Mouse (Mus musculus) limb, embryonic 14.5 days (tissue): ENCODE data around the gene Txnrd1. TPM values are rescaled to one million over a fixed set of nuclear protein-coding genes. Genes with fewer than 3 reads are reported as not detected.

Experiments
- ATAC-seq: fragments of 200-750 bp; cut with Nextera tagmentation; 2 replicates; pipeline ENCODE4 v1.8.0; 2017; ENCODE audit warnings: low read depth, moderate number of reproducible peaks, moderate TSS enrichment; ENCODE audit not compliant: low FRiP score
- DNase-seq: peaks from one replicate; pipeline ENCODE4 v3.0.0-alpha.2; 2015; ENCODE audit warnings: low spot score
- H3K27ac ChIP-seq: fragments of 300-500 bp; sonication (generic); replicated peaks from 2 replicates; pipeline ENCODE4 v1.5.1; 2014; ENCODE audit warnings: low read depth, mild to moderate bottlenecking, low read length, moderate library complexity, mixed read lengths
- H3K27me3 ChIP-seq: fragments of 300-500 bp; sonication (generic); 2 replicates; pipeline ENCODE4 v1.6.1; 2014; ENCODE audit warnings: low read length, mixed read lengths; ENCODE audit not compliant: control insufficient read depth, insufficient read depth
- H3K36me3 ChIP-seq: fragments of 300-500 bp; sonication (generic); 2 replicates; pipeline ENCODE4 v1.6.1; 2014; ENCODE audit warnings: mild to moderate bottlenecking, low read length, moderate library complexity, mixed read lengths; ENCODE audit not compliant: control insufficient read depth, insufficient read depth
- H3K4me1 ChIP-seq: fragments of 300-500 bp; sonication (generic); 2 replicates; pipeline ENCODE4 v1.6.1; 2014; ENCODE audit warnings: antibody characterized with exemption, low read length, mixed read lengths; ENCODE audit not compliant: control insufficient read depth, insufficient read depth
- H3K4me2 ChIP-seq: fragments of 300-500 bp; sonication (generic); replicated peaks from 2 replicates; pipeline ENCODE4 v1.6.1; 2014; ENCODE audit warnings: low read depth, mild to moderate bottlenecking, low read length, moderate library complexity; ENCODE audit not compliant: severe bottlenecking
- H3K4me3 ChIP-seq: fragments of 300-500 bp; sonication (generic); replicated peaks from 2 replicates; pipeline ENCODE4 v1.5.1; 2014; ENCODE audit warnings: low read length
- H3K9ac ChIP-seq: fragments of 300-500 bp; sonication (generic); 2 replicates; pipeline ENCODE4 v1.6.1; 2014; ENCODE audit warnings: mild to moderate bottlenecking, low read depth, low read length, moderate library complexity; ENCODE audit not compliant: severe bottlenecking
- H3K9me3 ChIP-seq: fragments of 300-500 bp; sonication (generic); 2 replicates; pipeline ENCODE4 v1.6.1; 2016; ENCODE audit warnings: low read length; ENCODE audit not compliant: control insufficient read depth
- POLR2A ChIP-seq: fragments of 200-500 bp; IDR thresholded peaks from 2 replicates; pipeline ENCODE4 v1.8.0; 2012; ENCODE audit warnings: inconsistent platforms, mild to moderate bottlenecking, moderate library complexity, borderline replicate concordance; ENCODE audit not compliant: insufficient read depth, insufficient read length; ENCODE audit errors: extremely low read depth
- WGBS: fragments of 180-500 bp; shearing (Covaris S2); extraction: QIAGEN DNeasy Blood & Tissue Kit; methylation state at CpG from one replicate; pipeline ENCODE4 v1.1.7; 2014; 5-methylcytosine and 5-hydroxymethylcytosine counted together
- polyA plus RNA-seq, 2 experiments: library from polyadenylated mRNA; depleted of rRNA in 1 of 2; stranded (reverse) in 1 of 2; unstranded in 1 of 2; fragments of >200 nt; fragmentation: Nextera tagmentation in 1 of 2; extraction: Ambion mirVana in 1 of 2; gene quantifications; 2 replicates each; pipeline versions ENCODE4 v1.2.1 to v1.2.3; 2012 to 2014

Gene Txnrd1
- polyA plus RNA-seq, 2 experiments, result 67.7 to 87.9 TPM

DNA sequence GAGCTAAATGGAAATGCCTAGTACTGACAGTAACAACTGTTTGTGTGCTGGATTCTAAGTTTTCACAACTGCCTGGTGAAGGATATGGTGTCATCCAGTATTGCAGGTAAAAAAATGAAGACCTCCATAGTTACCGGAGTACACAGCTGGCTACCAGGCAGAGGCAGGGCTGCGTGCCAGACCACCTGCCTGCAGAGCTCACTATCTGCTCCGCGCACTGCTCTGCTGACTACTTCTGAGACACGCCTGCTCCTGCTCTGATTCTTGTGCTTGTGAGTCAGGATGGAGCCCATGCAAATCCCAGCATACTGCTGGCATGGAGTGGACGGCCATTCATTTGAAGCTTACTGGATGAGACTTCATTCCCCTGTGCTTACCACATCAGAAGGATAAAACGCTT, 30.1 kb downstream of the Txnrd1 start:
- no peak for TF ChIP-seq POLR2A
- no peaks in the 10 kb centered on the region for H3K27me3 ChIP-seq
- no peak overlapping the region for H3K9ac ChIP-seq
- WGBS, result 62% methylated on average over 7 of the region's 7 CpGs
- no peak overlapping the region for H3K4me2 ChIP-seq
- no peak overlapping the region for H3K27ac ChIP-seq
- no peaks in the 10 kb centered on the region for H3K9me3 ChIP-seq
- DNase-seq (peak; percentile 22), ATAC-seq (no peak)
- no peak overlapping the region for H3K4me3 ChIP-seq
- peaks cover 17% of the 10 kb centered on the region for H3K4me1 ChIP-seq
- peaks cover 28% of the 10 kb centered on the region for H3K36me3 ChIP-seq

DNA sequence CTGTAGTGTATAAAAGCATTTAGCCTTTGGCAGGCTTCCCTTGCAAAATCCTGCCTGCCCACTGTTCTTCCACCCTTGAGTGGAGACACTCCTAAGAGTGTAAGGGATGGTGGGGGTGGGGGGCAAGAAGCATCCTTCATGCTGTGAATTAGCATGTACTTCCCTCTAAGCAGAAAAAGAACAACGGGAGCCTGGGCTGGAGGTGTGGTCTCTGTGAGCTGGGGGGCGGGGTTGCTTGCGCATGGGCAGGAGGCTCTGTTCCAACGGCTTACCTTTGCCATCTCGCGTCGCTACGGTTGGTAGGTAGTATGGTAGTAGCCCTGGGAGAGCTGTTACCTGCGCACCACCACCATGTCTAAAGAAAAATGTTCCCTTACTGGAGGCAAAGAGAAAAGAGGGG, 32.6 kb downstream of the Txnrd1 start, which contains the start of gene Eid3:
Gene Eid3 (plus strand): TSS at position 271 of the 400 bp plus-strand sequence.
- no peak for TF ChIP-seq POLR2A
- no peak within 1 kb of the TSS for H3K27ac ChIP-seq
- WGBS, result 83% methylated on average over 9 of the region's 9 CpGs
- H3K9ac ChIP-seq, result no peak within 1 kb of the TSS
- peaks cover 37% of the 10 kb centered on the region for H3K36me3 ChIP-seq
- H3K27me3 ChIP-seq, result no peaks in the 10 kb centered on the region
- no peak within 1 kb of the TSS for H3K4me2 ChIP-seq
- no peaks in the 10 kb centered on the region for H3K9me3 ChIP-seq
- DNase-seq (no peak), ATAC-seq (no peak)
- H3K4me3 ChIP-seq, result no peak within 1 kb of the TSS
- H3K4me1 ChIP-seq, result peaks cover 11% of the 10 kb centered on the region

- no peak overlapping the region for H3K4me2 ChIP-seq
- ATAC-seq, result no peak
Measured at GRCm38 (mm10) chr10:82866832-82867231, 33.1 kb downstream of the Txnrd1 start.

GRCm38 (mm10) chr10:82868418-82869086, 34.8 kb downstream of the Txnrd1 start:
- H3K4me1 ChIP-seq, result no peaks in the 10 kb centered on the region
- H3K27ac ChIP-seq, result no peak overlapping the region
- H3K4me3 ChIP-seq, result no peak overlapping the region
- ATAC-seq (no peak), DNase-seq (no peak)
- WGBS, result 85% methylated on average over 6 of the region's 6 CpGs
- H3K27me3 ChIP-seq, result no peaks in the 10 kb centered on the region
- no peak overlapping the region for H3K9ac ChIP-seq
- TF ChIP-seq POLR2A, result no peak
- peaks cover 41% of the 10 kb centered on the region for H3K36me3 ChIP-seq
- H3K4me2 ChIP-seq, result no peak overlapping the region
- H3K9me3 ChIP-seq, result no peaks in the 10 kb centered on the region

More at GRCm38 (mm10) chr10:82866832-82867231, 33.1 kb downstream of the Txnrd1 start:
- no peak overlapping the region for H3K9ac ChIP-seq
- DNase-seq, result no peak
- no peaks in the 10 kb centered on the region for H3K27me3 ChIP-seq
- no peak for TF ChIP-seq POLR2A
- H3K36me3 ChIP-seq, result peaks cover 37% of the 10 kb centered on the region
- WGBS, result 85% methylated on average over 18 of the region's 18 CpGs
- H3K4me3 ChIP-seq, result no peak overlapping the region
- no peak overlapping the region for H3K27ac ChIP-seq
- no peaks in the 10 kb centered on the region for H3K9me3 ChIP-seq
- peaks cover 7% of the 10 kb centered on the region for H3K4me1 ChIP-seq

DNA sequence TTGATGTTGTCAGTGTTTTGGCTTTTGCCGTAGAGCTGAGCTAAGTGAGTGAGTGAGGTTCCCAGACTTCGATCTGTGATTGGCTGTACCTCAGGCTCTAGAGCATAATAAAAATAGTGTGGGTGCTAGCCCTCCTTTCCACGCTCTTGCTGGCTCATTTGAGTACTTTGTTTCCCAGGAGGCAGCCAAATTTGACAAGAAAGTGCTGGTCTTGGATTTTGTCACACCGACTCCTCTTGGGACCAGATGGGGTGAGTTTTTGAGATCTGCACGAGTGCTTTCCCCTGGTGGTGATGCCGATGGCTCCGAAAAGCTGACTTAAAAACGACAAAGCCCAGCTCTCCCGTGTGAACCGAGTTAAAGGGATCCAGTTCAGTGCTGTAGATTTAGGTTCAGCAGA, 41.7 kb downstream of the Txnrd1 start:
- no peaks in the 10 kb centered on the region; the same call in 1 of the 2 replicates for H3K4me1 ChIP-seq
- TF ChIP-seq POLR2A, result no peak
- no peak for ATAC-seq
- no peaks in the 10 kb centered on the region for H3K27me3 ChIP-seq
- H3K9ac ChIP-seq, result no peak overlapping the region
- H3K36me3 ChIP-seq, result peaks cover 67% of the 10 kb centered on the region
- 88% methylated on average over 10 of the region's 10 CpGs for WGBS
- no peak overlapping the region for H3K4me3 ChIP-seq
- DNase-seq, result no peak
- no peak overlapping the region for H3K4me2 ChIP-seq
- no peak overlapping the region for H3K27ac ChIP-seq
- H3K9me3 ChIP-seq, result no peaks in the 10 kb centered on the region
